Mouse (Mus musculus): ENCODE measurements at regions not wholly inside any gene's neighbourhood (a gene's known extent, or its start where the extent isn't known, plus 50 kb on each side); places are given as distances from the start of the nearest gene placed in this dataset.
A peak's percentile ranks its signal among the peaks of the same experiment; 100 is the strongest.

DNA sequence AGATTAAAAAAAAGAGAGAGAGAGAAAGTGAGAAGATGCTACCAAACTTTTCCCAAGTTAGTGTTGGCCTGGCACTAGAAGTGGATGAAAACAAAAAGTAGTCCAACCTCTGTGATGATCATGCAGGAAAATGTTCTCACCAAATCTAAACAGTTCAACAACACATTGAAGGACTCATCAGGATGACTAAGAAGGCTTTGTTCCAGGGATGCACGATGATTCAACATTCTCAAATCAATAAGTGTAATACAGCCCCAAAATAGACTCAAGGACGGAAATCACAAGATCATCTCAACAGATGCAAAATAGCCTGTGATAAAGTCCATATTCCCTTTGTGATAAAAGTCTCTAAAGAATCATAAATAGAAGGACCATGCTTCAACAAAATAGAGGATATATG, 106.3 kb downstream of the Cysltr2 start:
- Histone ChIP-seq H3K9me3 (no peaks in the 10 kb centered on the region), H3K4me1 (no peaks in the 10 kb centered on the region), H3K4me3 (no peak overlapping the region), H3K27me3 (no peaks in the 10 kb centered on the region), H3K27ac (no peak overlapping the region), H3K36me3 (no peaks in the 10 kb centered on the region), H3K9ac (no peak overlapping the region), H3K4me2 (no peak overlapping the region)
- ATAC-seq (ENCODE audit: borderline replicate concordance, extremely low read depth, low FRiP score, low TSS enrichment): no peak
- 87% methylated on average over 2 of the region's 2 CpGs for WGBS

DNA sequence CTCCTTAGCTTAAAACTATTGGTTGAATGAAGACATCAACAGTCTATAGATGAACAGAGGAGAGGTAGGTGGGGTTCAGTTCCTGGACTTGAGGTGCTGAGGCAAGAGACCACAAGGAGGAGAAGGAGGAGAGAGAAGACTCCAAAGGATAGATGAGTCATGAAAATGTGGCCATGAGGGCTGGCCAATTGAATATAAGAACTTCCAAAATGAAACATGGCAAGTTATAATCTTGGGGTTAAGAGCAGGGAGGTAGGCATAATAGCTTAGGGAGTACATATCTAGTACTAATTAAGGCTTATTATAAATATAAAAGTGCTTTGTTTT, 109.9 kb downstream of the Cysltr2 start:
- Histone ChIP-seq H3K4me1 (no peaks in the 10 kb centered on the region), H3K4me3 (no peak overlapping the region)

DNA sequence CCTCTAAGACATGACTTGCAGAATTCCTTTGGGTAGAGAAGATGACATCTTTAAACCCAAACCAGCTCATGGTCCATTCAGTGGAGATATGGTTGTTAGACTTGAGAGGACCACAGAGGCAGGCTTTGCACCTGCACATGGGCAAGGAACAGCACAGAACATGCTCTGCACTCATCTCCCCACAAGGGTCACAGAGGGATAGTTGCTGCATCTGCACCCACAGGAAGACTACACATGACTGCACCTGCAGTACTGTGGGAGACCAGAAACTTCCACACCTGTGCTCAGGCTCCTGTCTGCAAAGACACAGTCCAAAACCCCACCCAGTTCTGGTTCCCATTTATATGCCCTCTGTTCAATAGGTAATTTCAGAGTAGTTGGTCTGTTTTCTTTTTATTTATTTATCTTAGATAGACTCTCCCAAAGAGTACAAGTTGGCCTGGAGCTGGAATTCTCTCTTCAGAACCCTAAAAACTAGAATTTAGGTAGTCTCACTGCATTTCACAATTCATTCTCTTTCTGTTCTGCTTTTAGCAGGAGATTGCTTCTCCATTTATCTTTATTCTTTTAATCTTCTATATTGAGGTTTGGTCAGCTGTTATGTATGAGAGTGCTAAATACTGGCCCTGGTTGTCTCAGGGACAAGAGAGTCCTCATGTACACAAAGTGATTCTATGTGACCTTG, 110.4 kb downstream of the Cysltr2 start:
- Histone ChIP-seq H3K27ac (no peak overlapping the region), H3K9me3 (no peaks in the 10 kb centered on the region), H3K36me3 (no peaks in the 10 kb centered on the region), H3K4me3 (no peak overlapping the region), H3K27me3 (no peaks in the 10 kb centered on the region), H3K9ac (no peak overlapping the region), H3K4me1 (no peaks in the 10 kb centered on the region), H3K4me2 (no peak overlapping the region)
- no peak for ATAC-seq (ENCODE audit: borderline replicate concordance, extremely low read depth, low FRiP score, low TSS enrichment)

More for the DNA sequence above, 109.9 kb downstream of the Cysltr2 start:
- ATAC-seq (ENCODE audit: borderline replicate concordance, extremely low read depth, low FRiP score, low TSS enrichment): no peak
- Histone ChIP-seq H3K4me2 (no peak overlapping the region), H3K9ac (no peak overlapping the region), H3K27me3 (no peaks in the 10 kb centered on the region), H3K9me3 (no peaks in the 10 kb centered on the region), H3K36me3 (no peaks in the 10 kb centered on the region), H3K27ac (no peak overlapping the region)

DNA sequence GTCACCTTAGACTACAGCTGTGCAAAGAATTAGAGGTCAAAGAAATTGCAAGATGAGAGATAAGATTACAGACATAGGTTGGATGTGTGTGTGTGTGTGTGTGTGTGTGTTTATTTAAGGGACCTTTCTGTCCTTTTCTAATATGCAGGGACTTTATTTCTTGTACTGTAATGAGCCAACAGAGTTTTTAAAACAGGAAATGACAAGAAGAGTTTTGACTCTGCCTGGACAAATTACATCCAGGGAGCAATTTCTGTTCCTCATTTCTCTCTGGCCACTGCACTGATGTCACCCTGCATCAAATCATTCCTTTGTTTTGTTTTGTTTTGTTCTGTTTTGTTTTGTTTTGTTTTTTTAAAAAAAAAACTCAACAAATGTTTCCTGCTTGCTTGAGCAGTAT, 115.3 kb downstream of the Cysltr2 start:
- no peak overlapping the region for H3K4me2 ChIP-seq
- H3K27me3 ChIP-seq: no peaks in the 10 kb centered on the region
- H3K9ac ChIP-seq: no peak overlapping the region
- ATAC-seq (ENCODE audit: borderline replicate concordance, extremely low read depth, low FRiP score, low TSS enrichment): no peak
- H3K4me1 ChIP-seq: no peaks in the 10 kb centered on the region
- H3K36me3 ChIP-seq: no peaks in the 10 kb centered on the region
- no peak overlapping the region for H3K4me3 ChIP-seq
- no peaks in the 10 kb centered on the region for H3K9me3 ChIP-seq
- H3K27ac ChIP-seq: no peak overlapping the region

DNA sequence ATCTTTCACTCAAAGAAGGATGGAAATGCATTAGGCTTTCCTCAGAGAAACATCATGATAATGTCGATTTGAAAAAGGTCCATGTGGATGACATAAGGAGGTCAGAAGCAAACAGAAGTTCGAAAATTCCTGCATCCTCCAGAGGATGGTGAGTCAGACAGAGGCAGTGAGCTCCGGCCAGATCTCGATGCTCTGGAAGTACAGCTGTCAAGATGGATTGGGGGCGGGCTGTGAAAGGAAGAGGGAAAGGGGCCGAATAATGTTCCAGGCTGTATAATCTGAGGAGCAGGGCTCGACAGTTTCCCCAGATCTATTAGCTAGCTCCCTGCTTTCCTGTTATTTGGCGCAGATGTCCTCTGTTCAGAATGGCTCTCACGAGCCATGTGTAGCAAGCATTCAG, 116.6 kb downstream of the Cysltr2 start:
- WGBS: 62% methylated on average over 9 of the region's 9 CpGs
- H3K27me3 ChIP-seq: no peaks in the 10 kb centered on the region
- H3K4me1 ChIP-seq: no peaks in the 10 kb centered on the region
- ATAC-seq (ENCODE audit: borderline replicate concordance, extremely low read depth, low FRiP score, low TSS enrichment): no peak
- H3K36me3 ChIP-seq: no peaks in the 10 kb centered on the region
- no peak overlapping the region for H3K27ac ChIP-seq
- H3K9me3 ChIP-seq: no peaks in the 10 kb centered on the region
- no peak overlapping the region for H3K9ac ChIP-seq
- no peak overlapping the region for H3K4me3 ChIP-seq
- no peak overlapping the region for H3K4me2 ChIP-seq

DNA sequence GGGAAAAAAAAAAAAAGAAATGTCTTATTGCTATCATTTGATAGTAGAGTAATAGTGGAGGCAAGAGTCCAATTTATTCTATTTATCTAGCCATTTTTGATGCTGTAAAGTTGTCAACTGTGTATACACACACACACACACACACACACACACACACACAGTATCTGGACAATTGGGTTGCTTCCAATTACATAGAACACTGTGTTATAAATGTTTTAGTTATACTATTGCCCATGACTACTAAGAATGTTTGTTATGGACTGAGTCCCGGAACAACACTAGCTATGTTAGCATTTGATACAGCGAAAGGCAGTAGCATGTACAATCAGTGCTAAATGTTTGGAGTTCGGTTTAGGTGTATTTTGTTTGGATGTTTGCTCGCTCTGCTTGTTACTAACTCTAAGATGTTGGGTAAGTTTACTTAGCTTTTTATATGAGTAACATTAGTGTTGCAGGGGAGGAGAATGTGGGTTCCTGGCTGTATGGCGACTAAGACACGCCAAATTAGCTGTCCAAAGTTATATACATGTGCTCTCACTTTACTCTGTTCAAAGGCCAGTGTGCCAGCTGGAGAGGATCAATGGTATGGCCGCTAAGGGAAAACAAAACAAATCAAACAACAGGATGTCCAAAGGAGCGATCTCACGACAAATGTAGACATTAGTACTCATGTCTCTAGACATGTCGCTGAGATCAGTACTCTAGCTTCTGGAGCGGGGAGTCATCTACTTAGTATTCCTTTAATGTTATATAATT, 147.6 kb downstream of the Cysltr2 start:
- Histone ChIP-seq H3K4me3 (no peak overlapping the region), H3K27me3 (no peaks in the 10 kb centered on the region), H3K36me3 (no peaks in the 10 kb centered on the region), H3K9me3 (no peaks in the 10 kb centered on the region), H3K4me1 (no peaks in the 10 kb centered on the region), H3K4me2 (no peak overlapping the region), H3K27ac (no peak overlapping the region; the same call in 1 of the 2 replicates), H3K9ac (no peak overlapping the region)
- ATAC-seq (ENCODE audit: borderline replicate concordance, extremely low read depth, low FRiP score, low TSS enrichment): peak; percentile 83
- 62% methylated on average over 11 of the region's 11 CpGs for WGBS

DNA sequence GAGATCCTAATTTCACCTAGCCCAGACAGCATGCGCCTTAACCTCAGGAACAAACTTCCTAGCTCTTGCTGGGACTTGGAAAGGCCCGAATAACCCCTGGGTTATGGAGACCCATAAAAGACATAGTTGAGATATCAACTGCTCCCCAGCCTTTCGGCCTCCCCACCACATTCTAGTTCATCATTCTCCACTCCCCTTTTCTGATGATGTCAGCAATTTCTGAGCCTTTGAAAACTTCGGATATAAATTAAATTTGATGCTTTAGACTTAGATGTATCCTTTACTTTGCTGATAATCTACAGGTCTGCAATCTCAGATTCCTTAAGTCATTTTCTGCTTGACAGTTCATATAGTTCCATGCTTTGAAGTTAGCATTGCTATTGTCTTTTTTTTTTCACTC, 149.3 kb downstream of the Cysltr2 start:
- no peaks in the 10 kb centered on the region for H3K9me3 ChIP-seq
- H3K4me1 ChIP-seq: no peaks in the 10 kb centered on the region
- no peak overlapping the region for H3K4me2 ChIP-seq
- ATAC-seq (ENCODE audit: borderline replicate concordance, extremely low read depth, low FRiP score, low TSS enrichment): no peak
- no peaks in the 10 kb centered on the region for H3K27me3 ChIP-seq
- no peak overlapping the region for H3K4me3 ChIP-seq
- WGBS: 94% methylated on average over 4 of the region's 4 CpGs
- H3K9ac ChIP-seq: no peak overlapping the region
- no peak overlapping the region for H3K27ac ChIP-seq
- no peaks in the 10 kb centered on the region for H3K36me3 ChIP-seq

DNA sequence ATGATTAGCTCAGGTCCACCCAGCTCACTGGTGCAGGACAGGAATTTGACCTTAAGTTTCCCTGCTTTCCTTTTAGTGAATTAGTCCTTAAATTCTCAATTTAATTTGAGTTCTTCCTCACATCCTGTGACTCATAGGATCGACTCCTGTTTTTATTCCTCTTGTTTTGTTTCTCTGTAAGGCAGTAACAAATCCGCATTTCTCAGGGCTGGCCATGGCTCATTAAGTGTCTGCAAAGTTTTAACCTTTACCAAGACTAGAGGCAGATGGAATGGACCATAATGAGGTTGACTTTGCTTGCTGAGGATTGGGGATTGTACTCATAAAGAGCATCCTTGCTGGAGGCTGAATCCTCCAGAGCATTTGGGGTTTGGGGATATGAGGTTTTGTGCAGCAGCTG, 156.6 kb downstream of the Cysltr2 start:
- no peak overlapping the region for H3K9ac ChIP-seq
- H3K27me3 ChIP-seq: no peaks in the 10 kb centered on the region
- no peak overlapping the region for H3K27ac ChIP-seq
- H3K4me1 ChIP-seq: peaks cover 9% of the 10 kb centered on the region; the same call in 1 of the 2 replicates
- H3K4me3 ChIP-seq: no peak overlapping the region
- no peak for ATAC-seq (ENCODE audit: borderline replicate concordance, extremely low read depth, low FRiP score, low TSS enrichment)
- no peak overlapping the region for H3K4me2 ChIP-seq
- H3K36me3 ChIP-seq: no peaks in the 10 kb centered on the region
- no peaks in the 10 kb centered on the region for H3K9me3 ChIP-seq
- 94% methylated on average over 2 of the region's 2 CpGs for WGBS

DNA sequence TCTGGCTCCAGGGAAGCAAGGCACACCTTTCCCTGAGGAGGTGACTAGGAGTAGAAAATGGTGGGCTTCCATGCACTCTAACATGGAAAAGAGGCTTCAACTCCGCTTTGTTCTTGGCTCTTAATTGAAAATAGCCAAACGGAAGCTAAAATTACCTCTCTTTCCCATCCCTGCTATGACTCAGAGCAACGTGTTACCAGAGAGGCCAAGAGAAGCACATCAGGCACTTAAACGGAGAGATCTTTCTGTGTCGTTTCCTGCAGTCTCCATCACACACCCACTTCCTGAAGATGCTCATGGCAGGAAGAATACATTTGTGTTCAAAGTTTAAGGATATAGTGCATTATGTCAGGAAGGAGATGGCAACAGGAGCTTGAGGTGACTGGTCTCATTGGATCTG, 159.3 kb downstream of the Cysltr2 start:
- H3K4me3 ChIP-seq: no peak overlapping the region
- H3K9ac ChIP-seq: no peak overlapping the region
- H3K4me2 ChIP-seq: no peak overlapping the region
- no peaks in the 10 kb centered on the region for H3K9me3 ChIP-seq
- 69% methylated on average over 5 of the region's 5 CpGs for WGBS
- H3K27me3 ChIP-seq: no peaks in the 10 kb centered on the region
- no peak for ATAC-seq (ENCODE audit: borderline replicate concordance, extremely low read depth, low FRiP score, low TSS enrichment)
- no peak overlapping the region for H3K27ac ChIP-seq
- H3K36me3 ChIP-seq: no peaks in the 10 kb centered on the region
- peaks cover 17% of the 10 kb centered on the region for H3K4me1 ChIP-seq

DNA sequence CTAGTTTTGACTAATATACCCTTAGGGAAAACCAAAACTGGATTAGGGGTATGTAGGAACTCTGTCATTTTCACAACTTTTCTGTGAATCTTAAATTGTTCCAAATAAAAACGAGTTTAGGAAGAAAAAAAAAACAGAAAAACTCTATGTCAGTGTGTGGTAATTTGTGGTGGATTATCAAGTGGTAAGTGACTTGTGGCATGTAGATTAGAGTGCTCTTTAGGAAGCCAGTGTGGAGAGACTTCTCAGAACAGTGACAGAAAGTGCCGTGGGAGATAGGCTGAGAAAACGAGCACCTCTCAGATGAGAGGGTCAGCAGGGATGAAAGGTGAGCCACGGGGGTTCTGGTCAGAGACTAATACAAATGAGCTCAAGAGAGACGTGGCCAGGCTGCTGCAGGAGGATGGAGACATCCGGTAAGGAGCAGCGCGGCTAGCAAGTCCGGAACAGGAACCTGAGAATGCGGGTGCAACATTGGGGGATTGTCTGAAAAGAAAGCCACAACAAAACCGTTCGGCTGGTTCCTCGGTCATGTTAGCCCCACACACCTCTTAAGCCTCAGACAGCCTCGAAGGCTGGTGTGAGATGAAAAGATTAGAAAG, 161.3 kb downstream of the Cysltr2 start:
- Histone ChIP-seq H3K27me3 (no peaks in the 10 kb centered on the region), H3K4me2 (peak overlapping the region; percentile 41), H3K4me1 (peaks cover 17% of the 10 kb centered on the region), H3K36me3 (no peaks in the 10 kb centered on the region), H3K9me3 (no peaks in the 10 kb centered on the region), H3K27ac (no peak overlapping the region), H3K4me3 (no peak overlapping the region), H3K9ac (no peak overlapping the region)
- ATAC-seq (ENCODE audit: borderline replicate concordance, extremely low read depth, low FRiP score, low TSS enrichment): no peak
- WGBS: 9% methylated on average over 14 of the region's 14 CpGs

DNA sequence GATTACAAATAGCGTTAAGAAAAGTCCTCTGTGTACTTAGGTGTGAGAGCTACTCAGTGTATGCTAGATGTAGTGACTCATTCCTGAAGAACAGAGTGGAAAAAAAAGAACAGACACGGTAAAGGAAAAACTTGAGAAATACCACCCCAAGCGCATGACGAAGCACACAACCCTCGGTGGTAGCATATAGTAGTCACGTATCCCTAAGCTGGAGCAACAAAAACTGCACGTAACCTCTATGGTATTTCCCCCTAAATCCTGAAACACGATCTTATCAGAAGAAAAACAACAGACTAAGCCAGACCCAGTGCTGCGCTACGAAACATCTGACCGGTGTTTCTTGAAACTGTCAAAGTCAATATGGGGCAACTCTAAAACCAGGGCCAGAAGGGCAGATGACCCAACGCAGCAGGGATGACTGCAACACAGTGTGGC, 162.0 kb downstream of the Cysltr2 start:
- no peak overlapping the region for H3K4me2 ChIP-seq
- no peaks in the 10 kb centered on the region for H3K9me3 ChIP-seq
- H3K4me1 ChIP-seq: peaks cover 17% of the 10 kb centered on the region
- H3K4me3 ChIP-seq: no peak overlapping the region
- H3K9ac ChIP-seq: no peak overlapping the region
- 13% methylated on average over 12 of the region's 12 CpGs for WGBS
- H3K27ac ChIP-seq: peak overlapping the region; percentile 23; the same call in 1 of the 2 replicates
- ATAC-seq (ENCODE audit: borderline replicate concordance, extremely low read depth, low FRiP score, low TSS enrichment): peak; percentile 69; the same call in 1 of the 2 replicates
- no peaks in the 10 kb centered on the region for H3K36me3 ChIP-seq
- H3K27me3 ChIP-seq: no peaks in the 10 kb centered on the region

DNA sequence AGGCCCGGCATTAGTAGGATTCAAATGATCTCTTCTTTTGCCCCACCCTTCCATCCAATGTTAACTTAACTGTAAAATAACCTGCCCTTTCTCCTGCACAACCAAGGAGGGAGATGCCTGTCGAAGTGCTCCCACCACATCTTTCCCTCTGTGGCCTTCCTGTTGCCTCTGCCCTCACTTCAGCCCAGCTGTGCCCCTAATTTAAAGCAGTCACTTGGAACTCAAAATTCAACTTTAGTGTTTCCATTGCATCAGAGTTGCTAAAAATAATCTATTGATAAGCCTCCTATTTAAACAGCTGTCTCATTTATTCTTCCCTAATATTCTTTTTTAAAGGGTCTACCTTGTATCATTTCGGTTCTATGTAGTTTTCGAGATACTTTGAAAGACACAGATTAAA, 163.1 kb downstream of the Cysltr2 start:
- Histone ChIP-seq H3K9me3 (no peaks in the 10 kb centered on the region), H3K4me2 (no peak overlapping the region), H3K4me1 (peaks cover 17% of the 10 kb centered on the region), H3K4me3 (no peak overlapping the region), H3K27me3 (no peaks in the 10 kb centered on the region), H3K27ac (no peak overlapping the region), H3K9ac (no peak overlapping the region), H3K36me3 (no peaks in the 10 kb centered on the region)
- no peak for ATAC-seq (ENCODE audit: borderline replicate concordance, extremely low read depth, low FRiP score, low TSS enrichment)
- 74% methylated on average over 4 of the region's 4 CpGs for WGBS

Measured in lung, embryonic 15.5 days (tissue).